Mouse (Mus musculus): ENCODE results near the gene Gng5.

Gng5 gene

GRCm38 (mm10) chr3:146540521-146541273 lies 41.1 kb downstream of the Gng5 start:
- DNase-seq (ENCODE audit: low spot score), result no peak

GRCm38 (mm10) chr3:146543632-146544031 lies 44.0 kb downstream of the Gng5 start:
- no peak for DNase-seq (ENCODE audit: low spot score)

GRCm38 (mm10) chr3:146554816-146555215 lies 55.2 kb downstream of the Gng5 start:
- DNase-seq (ENCODE audit: low spot score), result no peak
